28 mouse cellular contexts compared by ENCODE assay signal in the genomic region with DNA sequence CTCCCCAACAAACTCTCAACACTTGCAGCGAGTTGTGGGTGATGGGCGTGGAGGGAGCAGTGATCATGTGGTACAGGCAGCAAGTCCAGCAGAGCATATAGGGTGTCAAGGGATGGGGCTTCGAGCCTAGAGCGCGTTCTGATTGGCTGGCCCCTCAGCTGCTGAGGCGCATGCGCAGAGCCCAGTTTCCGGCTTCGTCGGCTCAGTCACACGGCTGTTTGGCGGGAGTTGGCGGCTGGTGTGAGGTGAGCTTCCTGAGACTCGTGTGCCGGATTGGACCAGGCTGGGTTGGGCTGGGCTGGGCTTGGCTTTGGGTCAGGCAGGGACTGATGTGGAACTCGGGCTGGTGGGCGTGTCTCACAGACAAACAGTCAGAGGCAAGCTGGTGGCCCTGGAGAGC. TPM values are rescaled to one million over a fixed set of nuclear protein-coding genes. Genes with fewer than 3 reads are reported as not detected.
DNase-seq lines count a peak whose midpoint lies in the region; TF ChIP-seq lines count a peak whose summit lies in the region.
"Had no signal": no experiment of that assay in that cellular context is flagged by ENCODE, and none has a peak within 500 bp of the region (broad histone marks: within the 10 kb centered on the region; RNA-seq: fewer than 3 reads in every experiment).

A gene (plus strand): TSS at position 223 of the 400 bp plus-strand sequence.

- 0 out of 4 replicates have a peak, but pooled peaks cover 0 to 2% of the 10 kb centered on the region in 2 experiments for H3K4me1 ChIP-seq in ES-E14 (ENCODE audit: control insufficient read depth in 2 of 2, insufficient read depth in 2 of 2, low read length in 2 of 2, poor library complexity in 1 of 2)
- H3K4me1 ChIP-seq: embryonic facial prominence, embryonic 12.5 days; limb, embryonic 10.5 days; limb, embryonic 15.5 days; stomach, embryonic 15.5 days had no signal

- H3K36me3 ChIP-seq in ES-E14 (ENCODE audit: control insufficient read depth, insufficient read depth, low read length, poor library complexity, severe bottlenecking) = no peaks in the 10 kb centered on the region
- H3K36me3 ChIP-seq: embryonic facial prominence, embryonic 12.5 days; heart, embryonic 13.5 days; limb, embryonic 10.5 days; limb, embryonic 15.5 days; liver, embryonic 15.5 days; stomach, embryonic 15.5 days had no signal

- peak; percentile 21 for DNase-seq in kidney, postnatal 10 days
- DNase-seq in kidney, adult 11 months = no peak
- DNase-seq in ES-E14 (ENCODE audit: low read depth, low spot score) = no peak
- peak; percentile 93 for DNase-seq in ZHBTc4 (ENCODE audit: low read depth, low spot score)
- DNase-seq in testis, postnatal 14 days (ENCODE audit: low spot score) = peak; percentile 88
- no peak for DNase-seq in cerebellum, postnatal 4 days (ENCODE audit: low spot score in 2 of 2)
- no peak for DNase-seq in spleen, postnatal 4 days (ENCODE audit: low spot score in 2 of 2)
- DNase-seq: adrenal gland, postnatal 36 days; B cell, adult 2 months; cerebellum, adult 2 months; embryo, embryonic 11 days; gastrocnemius, postnatal 25 days; heart, adult 18-20 months; heart, postnatal 10 days; kidney, adult 9 months; kidney, postnatal 14 days; layer of hippocampus, adult 9-11 months; lung, embryonic 14.5 days; lung, postnatal 14 days; midbrain, embryonic 14.5 days; thymus, postnatal 14 days had no signal

- H3K4me3 ChIP-seq in ES-E14 (ENCODE audit: insufficient read depth in 1 of 2, low read depth in 1 of 2, low read length in 2 of 2, poor library complexity in 1 of 2, severe bottlenecking in 1 of 2) = peak within 1 kb of the TSS; percentile 17 to 35; a peak in 3 of 4 replicates
- H3K4me3 ChIP-seq: embryonic facial prominence, embryonic 12.5 days; heart, embryonic 13.5 days; limb, embryonic 10.5 days; limb, embryonic 15.5 days; liver, embryonic 15.5 days; stomach, embryonic 15.5 days had no signal

- H3K9ac ChIP-seq in ES-E14 (ENCODE audit: insufficient read depth, low read depth, low read length, poor library complexity, severe bottlenecking) = 0 out of 2 replicates have a peak within 1 kb of the TSS, but pooled peaks have one; percentile 2
- H3K9ac ChIP-seq: embryonic facial prominence, embryonic 12.5 days; heart, embryonic 13.5 days; limb, embryonic 15.5 days; liver, embryonic 15.5 days; lung, embryonic 14.5 days; stomach, embryonic 15.5 days had no signal

- H3K9me3 ChIP-seq in ES-E14 (ENCODE audit: control insufficient read depth, insufficient read depth, low read depth, low read length) = no peaks in the 10 kb centered on the region
- H3K9me3 ChIP-seq: embryonic facial prominence, embryonic 12.5 days; heart, embryonic 13.5 days; limb, embryonic 10.5 days; limb, embryonic 15.5 days; liver, embryonic 15.5 days; stomach, embryonic 15.5 days had no signal

- in situ Hi-C loops in ES-E14 (cut with MboI; ENCODE audit: low sequenced_read_pairs in 2 of 2, unreplicated experiment in 2 of 2) = no loop called here

- no peak within 1 kb of the TSS for H3K27ac ChIP-seq in ES-E14 (ENCODE audit: insufficient read depth, low read depth, low read length, poor library complexity, severe bottlenecking)
- H3K27ac ChIP-seq: embryonic facial prominence, embryonic 12.5 days; heart, embryonic 13.5 days; limb, embryonic 10.5 days; limb, embryonic 15.5 days; liver, embryonic 15.5 days; stomach, embryonic 15.5 days had no signal

TF ChIP-seq in ES-E14, 5 proteins besides CTCF, POLR2A, EP300 and RAD21:
- TF ChIP-seq ZC3H11A (IDR thresholded peaks at IDR 0.05; ENCODE audit: borderline replicate concordance, low read depth, low read length) = no peak; the same call in 1 of the 2 replicates
- TF ChIP-seq MAFK (IDR thresholded peaks at IDR 0.05; ENCODE audit: insufficient read depth, low read depth, low read length) = no peak
- TF ChIP-seq CHD2 (IDR thresholded peaks at IDR 0.05; ENCODE audit: low read depth, low read length) = no peak
- no peak for TF ChIP-seq ZNF384 (IDR thresholded peaks at IDR 0.05; ENCODE audit: low read depth, low read length)
- TF ChIP-seq HCFC1 (IDR thresholded peaks at IDR 0.05; ENCODE audit: borderline replicate concordance, insufficient read depth, low read length) = peak; percentile 47; the same call in 1 of the 2 replicates

RNA-seq across cellular contexts. Expression of the gene that starts here (rescaled TPM):
- total RNA-seq in ES-E14 (2012; rRNA removed) = 26.4 and 27.3 TPM in 2 replicates
- total RNA-seq: gastrocnemius, postnatal 25 days; heart, adult 18-20 months; heart, postnatal 10 days; monocyte, adult 5-6 weeks had no signal

Comparison
In these comparisons a context has a peak if more than half of its experiments do, and no peak if none do; other contexts are left out.
1. DNase-seq: peak in kidney, postnatal 10 days (single experiment), ZHBTc4 (single experiment) and testis, postnatal 14 days (single experiment); none in kidney, adult 11 months (single experiment), ES-E14 (single experiment), cerebellum, postnatal 4 days (0 of 2) and spleen, postnatal 4 days (0 of 2).